21 mouse cellular contexts compared by ENCODE assay signal in genomic region chr7:74908311-74908962, GRCm38 (mm10).
DNase-seq lines count a peak whose midpoint lies in the region; ATAC-seq and TF ChIP-seq lines count a peak whose summit lies in the region.
"Had no signal": no experiment of that assay in that cellular context is flagged by ENCODE, and none has a peak within 500 bp of the region (broad histone marks: within the 10 kb centered on the region; RNA-seq: fewer than 3 reads in every experiment).

No protein-coding gene starts in this region.

- H3K4me2 ChIP-seq in liver, embryonic 16.5 days (ENCODE audit: low read depth, low read length): no peak overlapping the region
- no peak overlapping the region for H3K4me2 ChIP-seq in midbrain, embryonic 15.5 days
- H3K4me2 ChIP-seq in kidney, embryonic 14.5 days (replicated peaks; ENCODE audit: low read depth, low read length): no peak overlapping the region

- H3K4me3 ChIP-seq in G1E (ENCODE audit: low read depth, low read length): no peak overlapping the region
- no peak overlapping the region for H3K4me3 ChIP-seq in embryonic facial prominence, embryonic 10.5 days
- H3K4me3 ChIP-seq in liver, embryonic 16.5 days (ENCODE audit: low read depth, low read length): no peak overlapping the region
- H3K4me3 ChIP-seq in midbrain, embryonic 15.5 days: no peak overlapping the region
- H3K4me3 ChIP-seq in kidney, embryonic 14.5 days (ENCODE audit: low read length): no peak overlapping the region
- H3K4me3 ChIP-seq: heart, embryonic 10.5 days had no signal

- TF ChIP-seq CTCF in G1E (IDR thresholded peaks at IDR 0.05; ENCODE audit: low read depth, low read length): no peak

- no peaks in the 10 kb centered on the region for H3K4me1 ChIP-seq in G1E (ENCODE audit: insufficient read depth, low read depth, low read length)
- peaks cover 15% of the 10 kb centered on the region for H3K4me1 ChIP-seq in embryonic facial prominence, embryonic 10.5 days
- no peaks in the 10 kb centered on the region for H3K4me1 ChIP-seq in liver, embryonic 16.5 days (ENCODE audit: control insufficient read depth, low read depth, low read length)
- 0 out of 2 replicates have a peak, but pooled peaks cover 3% of the 10 kb centered on the region for H3K4me1 ChIP-seq in midbrain, embryonic 15.5 days
- H3K4me1 ChIP-seq in kidney, embryonic 14.5 days (ENCODE audit: control insufficient read depth, insufficient read depth, low read length): no peaks in the 10 kb centered on the region
- H3K4me1 ChIP-seq: heart, embryonic 10.5 days had no signal

- H3K36me3 ChIP-seq in G1E (replicated peaks): no peaks in the 10 kb centered on the region
- no peaks in the 10 kb centered on the region for H3K36me3 ChIP-seq in embryonic facial prominence, embryonic 10.5 days (replicated peaks)
- no peaks in the 10 kb centered on the region for H3K36me3 ChIP-seq in liver, embryonic 16.5 days (ENCODE audit: control insufficient read depth, insufficient read depth)
- H3K36me3 ChIP-seq in midbrain, embryonic 15.5 days (replicated peaks): no peaks in the 10 kb centered on the region
- no peaks in the 10 kb centered on the region for H3K36me3 ChIP-seq in kidney, embryonic 14.5 days (ENCODE audit: control insufficient read depth, insufficient read depth, low read length)
- H3K36me3 ChIP-seq: heart, embryonic 10.5 days had no signal

- no peaks in the 10 kb centered on the region for H3K9me3 ChIP-seq in G1E (replicated peaks)
- no peaks in the 10 kb centered on the region for H3K9me3 ChIP-seq in embryonic facial prominence, embryonic 10.5 days
- no peaks in the 10 kb centered on the region for H3K9me3 ChIP-seq in liver, embryonic 16.5 days (replicated peaks; ENCODE audit: control insufficient read depth, low read length)
- no peaks in the 10 kb centered on the region for H3K9me3 ChIP-seq in midbrain, embryonic 15.5 days
- no peaks in the 10 kb centered on the region for H3K9me3 ChIP-seq in kidney, embryonic 14.5 days (ENCODE audit: control insufficient read depth, low read length)
- H3K9me3 ChIP-seq: heart, embryonic 10.5 days had no signal

- H3K27ac ChIP-seq in embryonic facial prominence, embryonic 10.5 days (replicated peaks): no peak overlapping the region
- no peak overlapping the region for H3K27ac ChIP-seq in liver, embryonic 16.5 days (ENCODE audit: low read length)
- no peak overlapping the region for H3K27ac ChIP-seq in midbrain, embryonic 15.5 days
- no peak overlapping the region for H3K27ac ChIP-seq in kidney, embryonic 14.5 days (ENCODE audit: low read depth, low read length)
- H3K27ac ChIP-seq: heart, embryonic 10.5 days had no signal

- H3K9ac ChIP-seq in liver, embryonic 16.5 days (ENCODE audit: low read depth, low read length): no peak overlapping the region
- no peak overlapping the region for H3K9ac ChIP-seq in midbrain, embryonic 15.5 days
- no peak overlapping the region for H3K9ac ChIP-seq in kidney, embryonic 14.5 days (ENCODE audit: low read depth, low read length)

- WGBS in embryonic facial prominence, embryonic 10.5 days: 51% methylated on average over 3 of the region's 3 CpGs
- WGBS in liver, embryonic 16.5 days (ENCODE audit: insufficient replicate concordance): 12% methylated on average over 3 of the region's 3 CpGs
- WGBS in midbrain, embryonic 15.5 days: 68% methylated on average over 3 of the region's 3 CpGs
- WGBS in kidney, embryonic 14.5 days: 68% methylated on average over 3 of the region's 3 CpGs

- ATAC-seq in G1E (ENCODE audit: extremely low read depth, insufficient number of reproducible peaks, low FRiP score, poor library complexity, severe bottlenecking): peak; percentile 22; the same call in 1 of the 2 replicates
- 0 out of 2 replicates have a peak, but pooled peaks have one; percentile 21 for ATAC-seq in liver, embryonic 16.5 days (ENCODE audit: low read depth)
- ATAC-seq in midbrain, embryonic 15.5 days (replicated peaks): no peak
- no peak for ATAC-seq in kidney, embryonic 14.5 days (ENCODE audit: low FRiP score, low TSS enrichment)
- ATAC-seq: forebrain, embryonic 16.5 days; hindbrain, embryonic 16.5 days; Patski had no signal

- no peaks in the 10 kb centered on the region for H3K27me3 ChIP-seq in G1E (ENCODE audit: insufficient read depth, low read length)
- no peaks in the 10 kb centered on the region for H3K27me3 ChIP-seq in embryonic facial prominence, embryonic 10.5 days (replicated peaks; ENCODE audit: low read depth, poor library complexity, severe bottlenecking)
- no peaks in the 10 kb centered on the region for H3K27me3 ChIP-seq in liver, embryonic 16.5 days (ENCODE audit: control insufficient read depth, insufficient read depth, low read depth, low read length)
- H3K27me3 ChIP-seq in midbrain, embryonic 15.5 days (replicated peaks): no peaks in the 10 kb centered on the region
- H3K27me3 ChIP-seq in kidney, embryonic 14.5 days (ENCODE audit: control insufficient read depth, insufficient read depth, low read length): no peaks in the 10 kb centered on the region

- DNase-seq in 416B (ENCODE audit: low read depth): peak; percentile 28
- DNase-seq in G1E (ENCODE audit: low spot score): no peak
- peak; percentile 25 for DNase-seq in embryonic facial prominence, embryonic 10.5 days (ENCODE audit: low spot score)
- no peak for DNase-seq in spleen, adult 12 weeks (ENCODE audit: low spot score)
- DNase-seq: cerebellum, adult 11 months; cerebellum, postnatal 36 days; gastrocnemius, postnatal 10 days; heart, postnatal 14 days; kidney, adult 8-10 months; layer of hippocampus, postnatal 36 days; left cerebral cortex, postnatal 4 days; lung, adult 2 months; midbrain, embryonic 14.5 days; right cerebral cortex, postnatal 25 days had no signal

Comparison
In these comparisons a context has a peak if more than half of its experiments do, and no peak if none do; other contexts are left out.
1. DNase-seq: peak in 416B (single experiment) and embryonic facial prominence, embryonic 10.5 days (single experiment); none in G1E (single experiment) and spleen, adult 12 weeks (single experiment).
2. ATAC-seq: peak in G1E (single experiment) and liver, embryonic 16.5 days (single experiment); none in midbrain, embryonic 15.5 days (single experiment) and kidney, embryonic 14.5 days (single experiment).